16 mouse cellular contexts compared by ENCODE assay signal in the genomic region with DNA sequence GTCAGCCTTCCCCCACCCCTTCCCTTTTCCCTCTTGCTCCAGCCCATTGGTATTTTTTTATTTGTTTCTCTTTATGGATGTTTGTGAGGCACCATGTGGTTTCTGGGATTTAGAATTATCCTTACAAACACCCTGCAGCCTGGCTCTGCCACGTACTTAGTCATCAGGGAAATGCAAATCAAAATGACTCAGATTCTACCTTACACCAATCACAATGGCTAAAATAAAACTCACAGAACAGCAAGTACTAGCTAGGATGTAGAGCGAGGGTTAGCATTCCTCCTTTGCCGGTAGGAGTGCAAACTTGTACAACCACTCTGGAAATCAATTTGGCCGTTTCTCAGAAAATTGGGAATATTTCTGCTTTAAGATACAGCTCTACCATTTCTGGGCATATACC.
"Had no signal": no experiment of that assay in that cellular context is flagged by ENCODE, and none has a peak within 500 bp of the region (broad histone marks: within the 10 kb centered on the region; RNA-seq: fewer than 3 reads in every experiment).

No protein-coding gene starts in this region.

- DNase-seq: gastrocnemius, postnatal 14 days; gastrocnemius, postnatal 36 days; heart, adult 11 months; heart, adult 2 months; heart, postnatal 14 days; heart, postnatal 36 days; kidney, adult 2 months; kidney, adult 9 months; kidney, postnatal 14 days; kidney, postnatal 36 days; layer of hippocampus, adult 9-11 months; liver; liver, embryonic 13.5 days had no signal

- ATAC-seq: hindbrain, postnatal 0 days; intestine, embryonic 15.5 days; intestine, postnatal 0 days had no signal
